Mouse (Mus musculus): ENCODE results near the gene Gpr171. TPM values are rescaled to one million over a fixed set of nuclear protein-coding genes. Genes with fewer than 3 reads are reported as not detected.

The Gpr171 gene
- total and polyA plus RNA-seq, 3 experiments: 12.6 to 59.4 (median 20.9) TPM

DNA sequence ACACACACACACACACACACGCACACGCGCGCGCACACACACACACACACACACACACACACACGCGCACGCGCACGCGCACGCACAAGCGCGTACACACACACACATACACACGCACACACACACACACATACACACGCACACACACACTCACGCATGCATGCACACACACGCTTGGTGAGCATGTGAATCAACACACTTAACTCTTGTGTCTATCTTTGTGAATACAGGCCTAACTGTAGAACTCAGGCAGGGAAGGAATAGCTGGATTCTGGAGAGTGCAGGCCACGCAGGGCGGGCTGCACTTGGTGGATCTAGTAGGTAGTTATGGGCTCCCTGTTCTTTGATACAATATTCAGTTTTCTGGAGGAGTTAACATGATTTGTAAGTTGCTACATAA lies 27.1 kb upstream of the Gpr171 start:
- Histone ChIP-seq H3K9ac (ENCODE audit: insufficient read depth, low read depth) (no peak overlapping the region), H3K27me3 (replicated peaks) (no peaks in the 10 kb centered on the region), H3K9me3 (replicated peaks; ENCODE audit: low read length) (no peaks in the 10 kb centered on the region), H3K4me2 (ENCODE audit: insufficient read depth, low read depth, poor library complexity, severe bottlenecking) (no peak overlapping the region), H3K79me2 (replicated peaks; ENCODE audit: control insufficient read depth, extremely low read depth, insufficient read depth, poor library complexity, severe bottlenecking) (no peaks in the 10 kb centered on the region), H3K4me3 (replicated peaks in 1 of 3; ENCODE audit: low read depth in 2 of 3, low read length in 2 of 3, poor library complexity in 1 of 3) (no peak overlapping the region), H3K27ac (ENCODE audit: insufficient read depth, low read depth) (no peak overlapping the region), H3K4me1 (ENCODE audit: control insufficient read depth in 1 of 2, insufficient read depth in 2 of 2) (peaks cover 8 to 39% of the 10 kb centered on the region in 2 experiments), H3K36me3 (replicated peaks in 1 of 2; ENCODE audit: control insufficient read depth in 1 of 2, insufficient read depth in 1 of 2, low read length in 1 of 2) (peaks cover 0 to 8% of the 10 kb centered on the region in 2 experiments)
- dilution Hi-C loops (cut with MboI; ENCODE audit: extremely low pct_ligation_motif_present, extremely low pct_unique_long_range_greater_than_20kb, low sequenced_read_pairs): no loop called here
- no peak for DNase-seq (ENCODE audit: extremely low read depth)
- TF ChIP-seq BHLHE40 (IDR thresholded peaks at IDR 0.05; ENCODE audit: low read depth, low read length) (no peak), JUN (IDR thresholded peaks at IDR 0.05; ENCODE audit: insufficient read depth, low read depth, low read length) (no peak), EP300 (IDR thresholded peaks at IDR 0.05; ENCODE audit: low read length) (no peak), ZMIZ1 (IDR thresholded peaks at IDR 0.05; ENCODE audit: low read depth, low read length) (no peak), MEF2A (IDR thresholded peaks at IDR 0.05; ENCODE audit: borderline replicate concordance, low read depth, low read length) (no peak), CHD2 (IDR thresholded peaks at IDR 0.05; ENCODE audit: low read length) (no peak), USF1 (IDR thresholded peaks at IDR 0.05; ENCODE audit: low read depth, low read length) (no peak), USF2 (conservative IDR thresholded peaks at IDR 0.05; ENCODE audit: low read depth, low read length) (no peak), KAT2A (IDR thresholded peaks at IDR 0.05; ENCODE audit: insufficient replicate concordance, low read length) (no peak), CHD1 (IDR thresholded peaks at IDR 0.05; ENCODE audit: low read depth, low read length) (no peak), GABPA (IDR thresholded peaks at IDR 0.05; ENCODE audit: insufficient replicate concordance, low read depth, low read length) (no peak), HCFC1 (IDR thresholded peaks at IDR 0.05; ENCODE audit: low read depth, low read length) (no peak), POLR2AphosphoS2 (IDR thresholded peaks at IDR 0.05; ENCODE audit: low read depth, low read length) (no peak), MAFK (IDR thresholded peaks at IDR 0.05; ENCODE audit: insufficient replicate concordance, low read length) (no peak), SIN3A (IDR thresholded peaks at IDR 0.05; ENCODE audit: low read length) (no peak)
- in situ Hi-C loops (cut with MboI; ENCODE audit: low pct_ligation_motif_present, low pct_unique_long_range_greater_than_20kb, low sequenced_read_pairs): no loop called here

DNA sequence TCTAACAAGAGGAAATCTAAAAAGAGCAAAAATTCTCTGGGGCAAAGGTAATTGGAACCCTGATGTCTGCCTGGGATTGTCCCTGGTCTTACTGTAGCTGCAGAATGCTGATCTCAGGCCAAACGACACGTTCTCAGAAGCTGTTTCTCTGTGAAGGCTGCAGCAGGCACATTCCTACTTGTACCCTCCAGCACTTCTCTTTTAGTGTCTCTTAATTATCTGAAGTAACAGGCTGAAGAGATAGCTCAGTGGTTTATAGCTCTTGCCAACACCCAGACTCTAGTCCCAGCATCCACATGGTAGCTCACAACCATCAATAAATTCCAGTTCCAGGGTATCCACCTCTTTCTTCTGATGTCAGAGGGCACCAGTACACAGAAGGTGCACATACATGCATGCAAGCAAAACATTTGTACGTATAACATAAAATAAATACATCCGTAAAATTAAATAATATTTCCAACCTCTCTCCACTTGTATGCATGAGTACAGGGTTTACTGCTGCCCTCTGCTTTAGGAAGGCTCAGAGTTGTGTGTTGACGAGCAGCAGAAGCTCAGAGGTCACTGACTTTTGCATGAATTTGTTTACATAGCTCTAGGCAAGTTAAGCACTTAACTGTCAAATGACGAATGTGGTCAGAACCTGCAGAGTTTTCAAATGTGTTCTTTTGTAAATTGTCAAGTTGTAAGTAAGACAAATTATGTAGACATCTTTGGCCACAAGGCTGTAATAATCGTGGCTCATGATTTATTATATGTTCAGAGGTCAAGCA lies 24.3 kb upstream of the Gpr171 start:
- no peak overlapping the region for H3K27ac ChIP-seq (ENCODE audit: insufficient read depth, low read depth)

More for the DNA sequence above, 24.3 kb upstream of the Gpr171 start:
- dilution Hi-C loops (cut with MboI; ENCODE audit: extremely low pct_ligation_motif_present, extremely low pct_unique_long_range_greater_than_20kb, low sequenced_read_pairs): no loop called here
- Histone ChIP-seq H3K9ac (ENCODE audit: insufficient read depth, low read depth) (no peak overlapping the region), H3K4me3 (replicated peaks in 1 of 3; ENCODE audit: low read depth in 2 of 3, low read length in 2 of 3, poor library complexity in 1 of 3) (no peak overlapping the region), H3K4me1 (ENCODE audit: control insufficient read depth in 1 of 2, insufficient read depth in 2 of 2) (peaks cover 4 to 32% of the 10 kb centered on the region in 2 experiments; a peak in 3 of 4 replicates), H3K27me3 (replicated peaks) (no peaks in the 10 kb centered on the region), H3K79me2 (replicated peaks; ENCODE audit: control insufficient read depth, extremely low read depth, insufficient read depth, poor library complexity, severe bottlenecking) (no peaks in the 10 kb centered on the region), H3K36me3 (replicated peaks in 1 of 2; ENCODE audit: control insufficient read depth in 1 of 2, insufficient read depth in 1 of 2, low read length in 1 of 2) (peaks cover 0 to 8% of the 10 kb centered on the region in 2 experiments), H3K9me3 (replicated peaks; ENCODE audit: low read length) (no peaks in the 10 kb centered on the region), H3K4me2 (ENCODE audit: insufficient read depth, low read depth, poor library complexity, severe bottlenecking) (no peak overlapping the region)
- in situ Hi-C loops (cut with MboI; ENCODE audit: low pct_ligation_motif_present, low pct_unique_long_range_greater_than_20kb, low sequenced_read_pairs): no loop called here
- DNase-seq (ENCODE audit: extremely low read depth): no peak
- TF ChIP-seq CHD1 (IDR thresholded peaks at IDR 0.05; ENCODE audit: low read depth, low read length) (no peak), TCF12 (IDR thresholded peaks at IDR 0.05; ENCODE audit: low read depth, low read length) (no peak), ZMIZ1 (IDR thresholded peaks at IDR 0.05; ENCODE audit: low read depth, low read length) (no peak), MAFK (IDR thresholded peaks at IDR 0.05; ENCODE audit: insufficient replicate concordance, low read length) (no peak)
